Mouse (Mus musculus) limb, embryonic 12.5 days (tissue): ENCODE measurements around the gene Qpct. TPM values are rescaled to one million over a fixed set of nuclear protein-coding genes. Genes with fewer than 3 reads are reported as not detected.

Experiments used
- ATAC-seq: fragments of 200-750 bp; cut with Nextera tagmentation; 2 replicates; pipeline ENCODE4 v1.8.0; 2017; ENCODE audit warnings: low read depth, moderate TSS enrichment; ENCODE audit not compliant: insufficient number of reproducible peaks, insufficient read depth, low FRiP score, low TSS enrichment
- H3K27ac ChIP-seq: fragments of 300-500 bp; sonication (generic); 2 replicates; pipeline ENCODE4 v1.5.1; 2016; ENCODE audit warnings: mild to moderate bottlenecking, moderate library complexity
- H3K27me3 ChIP-seq: fragments of 300-500 bp; sonication (generic); 2 replicates; pipeline ENCODE4 v1.6.1; 2016; ENCODE audit warnings: mild to moderate bottlenecking, moderate library complexity
- H3K36me3 ChIP-seq: fragments of 300-500 bp; sonication (generic); 2 replicates; pipeline ENCODE4 v1.6.1; 2016; ENCODE audit warnings: mild to moderate bottlenecking, moderate library complexity
- H3K4me1 ChIP-seq: fragments of 300-500 bp; sonication (generic); replicated peaks from 2 replicates; pipeline ENCODE4 v1.6.1; 2016
- H3K4me2 ChIP-seq: fragments of 300-500 bp; sonication (generic); 2 replicates; pipeline ENCODE4 v1.6.1; 2016; ENCODE audit warnings: mild to moderate bottlenecking, moderate library complexity
- H3K4me3 ChIP-seq: fragments of 300-500 bp; sonication (generic); replicated peaks from 2 replicates; pipeline ENCODE4 v1.5.1; 2016; ENCODE audit warnings: mild to moderate bottlenecking
- H3K9ac ChIP-seq: fragments of 300-500 bp; sonication (generic); replicated peaks from 2 replicates; pipeline ENCODE4 v1.6.1; 2016; ENCODE audit warnings: mild to moderate bottlenecking, moderate library complexity
- H3K9me3 ChIP-seq: fragments of 300-500 bp; sonication (generic); 2 replicates; pipeline ENCODE4 v1.6.1; 2016; ENCODE audit warnings: mild to moderate bottlenecking, moderate library complexity
- WGBS: fragments of 180-500 bp; shearing (Covaris S2); methylation state at CpG from one replicate; pipeline ENCODE4 v1.1.7; 2016; 5-methylcytosine and 5-hydroxymethylcytosine counted together
- polyA plus RNA-seq: library from polyadenylated mRNA; unstranded; fragments of >200 nt; fragmentation: Nextera tagmentation; extraction: Ambion mirVana; gene quantifications from 2 replicates; pipeline ENCODE4 v1.2.1, GENCODE M21; 2016

Qpct gene
- polyA plus RNA-seq = 2.6 and 3.1 TPM in 2 replicates

DNA sequence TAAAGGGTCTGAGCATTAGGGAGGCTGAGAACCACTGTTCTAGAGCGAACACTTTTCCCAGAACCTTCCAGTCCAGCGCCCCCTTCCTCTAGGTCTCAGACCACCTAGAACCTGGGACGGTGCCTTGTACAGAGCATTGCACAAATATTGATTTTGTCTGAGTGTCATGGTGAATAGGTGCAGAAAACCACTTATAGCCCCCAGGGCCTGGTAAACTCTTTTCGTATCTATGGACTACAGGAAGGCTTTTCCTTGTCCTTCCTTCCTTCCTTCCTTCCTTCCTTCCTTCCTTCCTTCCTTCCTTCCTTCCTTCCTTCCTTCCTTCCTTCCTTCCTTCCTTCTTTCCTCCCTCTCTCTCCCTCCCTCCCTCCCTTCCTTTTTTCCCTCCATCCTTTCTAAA, at the start of gene Qpct:
Qpct (plus strand) TSS at position 301 of the 400 bp plus-strand sequence.
- Histone ChIP-seq H3K4me3 (peak within 1 kb of the TSS; percentile 57), H3K36me3 (no peaks in the 10 kb centered on the region), H3K27ac (no peak within 1 kb of the TSS), H3K4me1 (peaks cover 7% of the 10 kb centered on the region), H3K27me3 (peaks cover 39% of the 10 kb centered on the region), H3K9me3 (no peaks in the 10 kb centered on the region), H3K9ac (peak within 1 kb of the TSS; percentile 57), H3K4me2 (peak within 1 kb of the TSS; percentile 97)
- ATAC-seq = no peak
- 75% methylated on average over 4 of the region's 4 CpGs for WGBS

DNA sequence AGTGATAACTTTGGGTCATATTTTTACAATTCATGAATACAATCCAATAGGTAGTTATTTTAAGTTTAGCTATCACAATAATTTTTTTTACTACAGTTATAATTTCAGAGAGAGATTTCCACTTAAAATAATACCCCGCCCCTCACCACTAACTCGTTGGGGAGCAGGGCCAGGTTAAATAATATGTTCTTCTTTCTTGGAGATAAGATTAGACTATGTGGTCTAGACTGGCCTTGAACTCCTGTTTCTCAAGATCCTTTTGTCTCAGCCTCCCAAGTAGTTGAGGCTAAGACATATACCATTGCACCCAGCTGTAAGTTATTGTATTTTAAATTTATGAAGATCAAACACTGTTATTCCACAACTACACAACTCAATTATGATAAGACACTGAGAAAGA, 38.1 kb upstream of the Qpct start:
- no peaks in the 10 kb centered on the region for H3K27me3 ChIP-seq
- H3K9me3 ChIP-seq = no peaks in the 10 kb centered on the region
- ATAC-seq = no peak
- peaks cover 18% of the 10 kb centered on the region for H3K4me1 ChIP-seq
- no peak overlapping the region for H3K9ac ChIP-seq
- peaks cover 31% of the 10 kb centered on the region for H3K36me3 ChIP-seq
- no peak overlapping the region for H3K4me2 ChIP-seq
- no peak overlapping the region for H3K27ac ChIP-seq
- WGBS = 89% methylated on average over 2 of the region's 2 CpGs
- H3K4me3 ChIP-seq = no peak overlapping the region

DNA sequence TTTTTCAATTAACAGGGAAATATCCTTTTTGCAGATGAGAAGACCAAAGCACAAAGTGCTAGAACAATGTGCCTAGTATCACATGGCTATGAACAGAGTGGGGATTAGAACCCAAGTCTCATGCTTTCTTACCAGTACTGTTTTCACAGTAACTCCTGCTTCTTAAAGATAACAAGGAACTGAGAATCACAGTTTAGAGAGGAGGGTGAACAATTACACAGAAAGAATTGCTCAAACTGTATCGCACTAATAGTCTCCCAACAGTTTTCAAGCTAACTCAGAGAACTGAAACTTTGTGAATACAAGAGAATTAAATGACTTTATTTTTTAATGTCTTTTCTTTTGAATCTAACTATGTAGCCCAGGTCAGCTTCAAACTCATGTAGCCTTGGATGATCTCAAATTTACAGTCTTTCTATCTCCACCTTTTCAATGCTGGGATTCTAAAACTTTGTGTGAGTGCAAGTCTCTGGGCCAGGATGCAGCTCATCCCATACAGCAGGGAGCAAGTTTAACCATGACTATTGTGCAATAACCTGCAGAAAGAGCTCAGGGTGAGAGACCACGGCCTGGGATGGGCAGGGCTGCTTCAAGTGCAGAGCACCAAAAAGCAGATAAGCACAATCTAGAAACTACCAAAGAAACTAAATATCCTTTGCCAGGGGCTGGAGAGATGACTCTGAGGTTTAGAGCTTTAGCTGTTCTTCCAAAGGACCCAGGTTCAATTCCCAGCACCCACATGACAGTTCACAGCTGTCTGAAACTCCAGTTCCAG, 36.6 kb upstream of the Qpct start:
- no peak for ATAC-seq
- 81% methylated on average over 2 of the region's 2 CpGs for WGBS
- Histone ChIP-seq H3K4me2 (no peak overlapping the region), H3K27me3 (no peaks in the 10 kb centered on the region), H3K9ac (no peak overlapping the region), H3K9me3 (no peaks in the 10 kb centered on the region), H3K27ac (no peak overlapping the region), H3K36me3 (peaks cover 24% of the 10 kb centered on the region), H3K4me3 (no peak overlapping the region), H3K4me1 (peaks cover 27% of the 10 kb centered on the region)

DNA sequence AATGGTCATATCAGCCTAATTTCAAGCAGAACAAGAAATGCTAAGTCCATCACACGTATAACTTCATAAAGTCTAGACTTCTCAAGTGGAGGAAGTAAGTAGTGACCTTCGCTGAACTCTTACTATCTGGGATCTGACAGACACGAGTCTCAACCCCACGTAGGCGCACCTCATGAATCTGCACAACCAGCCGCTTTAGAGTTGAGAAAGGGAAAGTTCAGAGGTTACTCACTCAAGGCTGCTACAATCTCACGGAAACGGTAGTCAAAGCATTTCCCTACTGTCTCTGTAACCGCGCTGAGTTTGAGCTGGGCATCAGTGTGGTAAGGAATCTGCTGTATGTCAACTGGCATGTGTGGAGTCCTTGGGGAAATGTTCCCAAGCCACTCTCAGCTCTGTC, 35.9 kb upstream of the Qpct start:
- WGBS = 84% methylated on average over 10 of the region's 10 CpGs
- H3K9me3 ChIP-seq = no peaks in the 10 kb centered on the region
- no peak overlapping the region for H3K4me3 ChIP-seq
- no peak for ATAC-seq
- no peak overlapping the region for H3K9ac ChIP-seq
- H3K27ac ChIP-seq = no peak overlapping the region
- H3K4me2 ChIP-seq = no peak overlapping the region
- H3K27me3 ChIP-seq = no peaks in the 10 kb centered on the region
- H3K36me3 ChIP-seq = peaks cover 24% of the 10 kb centered on the region
- H3K4me1 ChIP-seq = peaks cover 27% of the 10 kb centered on the region

DNA sequence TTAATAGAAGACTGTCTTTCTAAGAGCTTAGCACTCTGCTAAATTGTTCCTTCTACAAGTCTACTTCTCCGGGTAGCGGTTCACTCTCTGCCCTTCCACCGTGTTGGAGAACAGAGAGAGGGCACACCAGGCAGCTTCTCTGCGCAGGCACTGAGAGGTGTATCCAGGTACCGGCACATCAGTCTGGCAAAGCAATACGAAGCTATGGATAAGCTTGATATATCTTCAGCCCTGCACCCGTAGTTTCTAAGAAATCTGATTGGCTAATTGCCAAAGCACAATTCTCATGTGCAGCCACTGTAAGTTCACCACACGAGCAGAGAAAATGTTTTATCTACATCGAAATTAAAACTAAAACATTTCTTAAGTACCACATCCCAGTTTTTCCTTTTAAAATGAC, 33.3 kb upstream of the Qpct start:
- peak overlapping the region; percentile 62 for H3K4me2 ChIP-seq
- 65% methylated on average over 9 of the region's 9 CpGs for WGBS
- peak overlapping the region; percentile 17; the same call in 1 of the 2 replicates for H3K4me3 ChIP-seq
- 0 out of 2 replicates have a peak overlapping the region, but pooled peaks have one; percentile 40 for H3K9ac ChIP-seq
- H3K27ac ChIP-seq = no peak overlapping the region
- H3K9me3 ChIP-seq = no peaks in the 10 kb centered on the region
- no peak for ATAC-seq
- peaks cover 10% of the 10 kb centered on the region for H3K27me3 ChIP-seq
- peaks cover 27% of the 10 kb centered on the region for H3K4me1 ChIP-seq
- no peaks in the 10 kb centered on the region; the same call in 1 of the 2 replicates for H3K36me3 ChIP-seq

DNA sequence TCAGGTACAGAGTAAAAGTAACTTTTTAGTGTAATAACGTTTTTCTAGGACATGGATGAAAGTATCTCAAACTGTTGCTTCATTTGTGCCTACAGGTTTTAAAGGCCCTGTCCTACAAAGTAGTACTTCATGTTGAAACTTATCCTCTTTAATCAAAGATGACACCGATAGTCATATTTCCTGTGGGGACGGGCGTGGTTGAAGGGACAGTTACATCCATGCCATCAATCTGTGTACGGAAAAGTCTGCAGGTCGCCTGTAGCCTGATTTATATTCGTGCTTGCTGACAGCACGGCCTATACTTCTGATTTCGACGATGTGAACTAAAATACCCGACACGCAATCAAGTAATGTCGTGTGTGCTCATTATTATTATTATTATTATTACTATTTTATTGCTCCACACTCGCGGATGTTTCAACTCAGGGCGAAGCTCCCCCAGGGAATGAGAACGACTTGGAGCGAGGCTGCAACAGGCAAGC, 31.9 kb upstream of the Qpct start:
- ATAC-seq = 0 out of 2 replicates have a peak, but pooled peaks have one; percentile 3
- peak overlapping the region; percentile 95 for H3K27ac ChIP-seq
- H3K27me3 ChIP-seq = peaks cover 10% of the 10 kb centered on the region
- H3K36me3 ChIP-seq = no peaks in the 10 kb centered on the region; the same call in 1 of the 2 replicates
- peak overlapping the region; percentile 88 for H3K9ac ChIP-seq
- WGBS = under 1% methylated on average over 18 of the region's 18 CpGs
- peaks cover 27% of the 10 kb centered on the region for H3K4me1 ChIP-seq
- peak overlapping the region; percentile 62 for H3K4me2 ChIP-seq
- peak overlapping the region; percentile 87 for H3K4me3 ChIP-seq
- no peaks in the 10 kb centered on the region for H3K9me3 ChIP-seq

DNA sequence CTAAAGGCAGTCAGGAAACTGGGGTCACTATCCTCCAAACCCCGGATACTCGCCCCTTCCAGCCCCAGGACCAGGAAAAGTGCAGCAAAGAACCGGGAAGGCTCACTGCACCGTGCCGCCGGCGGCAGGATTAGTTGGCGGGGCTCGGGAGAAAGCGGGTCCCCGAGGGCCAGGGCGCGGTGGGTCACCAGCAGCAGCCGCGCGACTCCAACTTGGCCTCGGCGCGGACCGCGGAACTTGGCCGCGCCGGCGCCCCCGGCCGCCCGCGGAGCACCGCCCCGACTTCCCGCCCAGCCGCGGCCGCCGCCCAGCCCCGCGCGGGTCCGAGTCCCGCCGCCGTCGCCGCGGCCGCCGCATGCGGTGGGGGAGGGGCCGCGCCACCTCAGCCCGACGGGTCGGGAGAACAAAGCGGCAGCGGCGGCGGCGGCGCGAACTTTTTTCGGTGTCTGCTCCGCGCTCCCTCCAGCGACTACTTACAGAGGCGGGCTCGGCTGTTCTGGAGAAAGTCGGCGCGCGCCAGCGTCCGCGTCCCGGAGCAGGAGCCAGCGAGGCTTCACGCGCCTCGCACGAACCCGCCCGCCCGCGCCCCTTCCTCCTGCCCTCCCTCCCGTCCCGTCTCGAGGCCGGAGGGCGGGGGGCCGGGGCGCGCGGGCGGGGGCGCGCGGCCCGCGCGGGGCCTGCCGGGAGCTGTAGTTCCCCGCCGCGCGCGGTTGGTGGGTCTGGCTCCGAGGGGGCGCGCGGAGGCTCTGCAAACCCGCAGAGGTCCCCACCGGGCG, 31.3 kb upstream of the Qpct start, which contains the start of gene Prkd3:
Prkd3 (minus strand) TSS at position 609 of the 776 bp plus-strand sequence.
- Histone ChIP-seq H3K4me2 (peak within 1 kb of the TSS; percentile 62), H3K9me3 (no peaks in the 10 kb centered on the region), H3K27me3 (peaks cover 10% of the 10 kb centered on the region), H3K27ac (peak within 1 kb of the TSS; percentile 95), H3K36me3 (no peaks in the 10 kb centered on the region; the same call in 1 of the 2 replicates), H3K4me3 (peak within 1 kb of the TSS; percentile 87), H3K4me1 (peaks cover 27% of the 10 kb centered on the region), H3K9ac (peak within 1 kb of the TSS; percentile 88)
- WGBS = under 1% methylated on average over 107 of the region's 113 CpGs
- ATAC-seq = peak; percentile 88

DNA sequence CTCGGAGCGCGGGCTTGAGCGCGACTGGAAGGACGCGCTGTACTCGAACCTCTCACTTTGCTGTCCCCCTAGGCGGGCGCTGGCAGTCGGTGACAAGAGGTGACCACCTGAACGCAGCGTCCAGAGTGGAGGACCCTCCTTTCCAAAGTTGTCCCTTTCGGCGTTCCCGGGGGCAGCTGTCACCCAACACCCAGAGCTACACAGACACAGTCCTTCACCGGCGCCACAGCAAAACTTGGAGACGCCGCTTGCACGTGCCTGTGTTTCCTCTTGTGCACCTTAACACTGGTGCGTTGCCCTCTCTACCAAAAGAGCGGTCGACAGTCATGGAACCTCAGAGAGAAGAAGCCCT, 30.7 kb upstream of the Qpct start:
- H3K9me3 ChIP-seq = no peaks in the 10 kb centered on the region
- H3K4me2 ChIP-seq = peak overlapping the region; percentile 62
- 2% methylated on average over 24 of the region's 24 CpGs for WGBS
- no peak overlapping the region for H3K27ac ChIP-seq
- peaks cover 25% of the 10 kb centered on the region for H3K4me1 ChIP-seq
- peak overlapping the region; percentile 87 for H3K4me3 ChIP-seq
- H3K9ac ChIP-seq = peak overlapping the region; percentile 88
- ATAC-seq = peak; percentile 58
- no peaks in the 10 kb centered on the region; the same call in 1 of the 2 replicates for H3K36me3 ChIP-seq
- peaks cover 10% of the 10 kb centered on the region for H3K27me3 ChIP-seq

DNA sequence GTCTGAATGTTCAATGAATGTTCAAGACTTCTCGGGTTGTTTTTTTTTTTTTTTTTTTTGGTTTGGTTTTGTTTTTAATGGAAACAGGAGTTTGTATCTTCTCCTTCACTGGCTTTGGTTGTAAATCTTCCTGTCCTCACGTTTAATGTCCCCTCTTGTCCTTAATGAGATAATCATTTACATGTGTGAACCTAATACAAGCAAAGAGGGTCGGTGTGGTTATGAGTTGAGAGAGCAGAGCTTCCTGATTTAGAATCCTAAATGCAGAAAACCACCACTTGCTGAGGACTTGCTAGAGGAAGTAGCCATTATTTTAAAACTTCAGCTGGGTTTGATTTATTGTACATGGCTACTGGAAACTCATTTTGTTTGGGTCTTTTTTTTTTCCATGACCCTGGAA, 29.0 kb upstream of the Qpct start:
- no peaks in the 10 kb centered on the region for H3K36me3 ChIP-seq
- H3K27ac ChIP-seq = no peak overlapping the region
- no peaks in the 10 kb centered on the region for H3K9me3 ChIP-seq
- H3K9ac ChIP-seq = no peak overlapping the region
- ATAC-seq = no peak
- peaks cover 17% of the 10 kb centered on the region for H3K4me1 ChIP-seq
- no peak overlapping the region for H3K4me3 ChIP-seq
- H3K27me3 ChIP-seq = peaks cover 10% of the 10 kb centered on the region
- 9% methylated on average over 3 of the region's 3 CpGs for WGBS
- H3K4me2 ChIP-seq = no peak overlapping the region

DNA sequence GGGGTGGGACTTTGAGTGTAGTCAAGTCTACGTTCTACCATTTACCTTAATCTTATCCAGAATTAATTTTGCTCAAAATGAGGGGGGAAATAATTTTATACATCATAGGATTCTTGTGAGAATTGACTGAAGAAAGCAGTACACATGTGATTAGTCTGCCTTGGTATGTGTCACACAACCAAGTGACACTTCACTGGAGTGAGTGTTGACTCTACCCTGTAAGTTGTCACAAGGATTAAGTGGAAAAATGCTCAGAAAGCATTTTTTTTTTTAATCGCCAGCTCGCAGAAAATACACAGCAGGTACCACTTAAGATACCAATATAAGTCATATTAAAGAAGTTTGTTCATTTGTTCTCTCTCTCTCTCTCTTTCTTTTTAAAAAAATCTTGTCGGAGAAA, 27.2 kb upstream of the Qpct start:
- Histone ChIP-seq H3K9me3 (no peaks in the 10 kb centered on the region), H3K4me3 (no peak overlapping the region), H3K9ac (no peak overlapping the region), H3K27ac (no peak overlapping the region), H3K4me1 (no peaks in the 10 kb centered on the region; the same call in 1 of the 2 replicates), H3K27me3 (peaks cover 10% of the 10 kb centered on the region), H3K36me3 (no peaks in the 10 kb centered on the region), H3K4me2 (no peak overlapping the region)
- WGBS = 52% methylated on average over 4 of the region's 4 CpGs
- no peak for ATAC-seq

DNA sequence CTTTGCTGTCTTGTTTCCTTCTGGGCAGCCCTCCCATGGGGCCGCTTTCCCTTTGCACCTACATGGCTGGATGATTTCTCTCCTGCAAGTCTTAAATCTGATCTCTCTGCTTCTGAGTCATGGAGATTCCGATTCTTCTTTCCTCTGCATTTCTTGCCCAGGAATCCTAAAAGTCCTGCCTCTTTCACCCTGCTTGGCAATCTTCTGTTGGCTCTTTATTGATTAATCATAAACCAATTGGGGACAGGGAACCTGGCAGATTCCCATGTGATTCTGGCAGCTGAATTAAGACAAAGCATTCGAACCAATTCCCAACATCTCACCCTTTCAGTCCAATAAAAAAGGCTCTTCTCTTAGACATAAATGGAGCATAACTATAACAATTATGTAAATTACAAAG, 22.5 kb upstream of the Qpct start:
- WGBS = 90% methylated on average over 3 of the region's 3 CpGs
- Histone ChIP-seq H3K36me3 (no peaks in the 10 kb centered on the region), H3K4me1 (no peaks in the 10 kb centered on the region), H3K4me2 (no peak overlapping the region), H3K4me3 (no peak overlapping the region), H3K27ac (no peak overlapping the region), H3K9me3 (no peaks in the 10 kb centered on the region), H3K9ac (no peak overlapping the region), H3K27me3 (no peaks in the 10 kb centered on the region)
- ATAC-seq = no peak
